Mouse (Mus musculus) frontal cortex, postnatal 10 days (tissue): ENCODE measurements around the gene Prkar1b.

Experiments
- DNase-seq, 2 experiments: peaks; one replicate each; pipeline ENCODE4 v3.0.0; 2022; ENCODE audit warnings: low spot score in 2 of 2, mixed read lengths in 1 of 2

Prkar1b gene

DNA sequence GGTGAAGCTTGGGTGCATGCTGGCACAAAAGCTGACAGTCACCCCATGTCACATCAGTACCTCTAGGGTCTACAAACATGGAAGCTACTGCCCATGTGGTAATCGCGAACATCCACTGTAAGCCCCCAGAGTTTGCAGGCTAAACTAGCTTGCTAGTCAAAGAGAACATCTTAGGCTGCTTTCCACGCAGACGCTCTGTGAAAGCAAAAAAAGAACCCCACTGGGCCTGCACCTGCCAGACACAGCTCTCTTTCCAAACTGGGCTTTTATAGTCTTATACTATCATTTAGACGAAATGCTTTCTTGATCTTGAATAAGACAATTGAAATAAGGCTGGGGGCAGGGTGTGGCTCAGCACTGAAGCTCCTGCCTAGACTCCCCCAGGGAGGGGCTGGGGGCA is 88.1 kb downstream of the Prkar1b start:
- no peak for DNase-seq

DNA sequence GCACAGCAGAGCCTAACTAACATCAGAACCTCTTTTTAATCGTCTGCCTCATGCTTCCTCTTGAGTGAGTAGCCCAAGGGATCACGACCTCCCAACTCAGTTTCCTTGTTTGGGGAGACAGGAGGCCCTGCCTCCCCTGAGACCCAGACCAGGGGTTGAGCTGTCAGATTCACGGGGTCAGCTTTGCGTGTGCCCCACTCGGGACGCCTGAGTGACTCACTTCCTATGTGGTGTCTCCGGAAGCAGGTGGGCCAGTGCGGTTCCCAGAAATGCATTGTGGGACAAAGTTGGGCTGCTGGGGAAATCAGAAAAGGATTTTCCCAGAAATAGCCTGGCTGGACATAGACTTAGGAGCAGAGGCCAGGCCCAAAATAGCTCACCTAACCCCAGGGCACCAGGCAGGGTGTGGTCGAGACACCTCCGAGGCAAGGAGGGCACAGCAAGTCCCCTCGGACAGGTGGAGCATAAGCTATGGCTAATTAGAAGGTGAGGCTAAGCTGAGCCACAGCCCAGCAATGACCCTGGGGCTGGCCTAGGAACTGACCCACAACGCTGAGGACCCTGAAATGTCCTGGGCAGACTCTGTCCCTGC is 89.2 kb downstream of the Prkar1b start:
- no peak for DNase-seq

- no peak for DNase-seq
These were observed 96.6 kb downstream of the Prkar1b start for GRCm38 (mm10) chr5:139053176-139053575.

DNA sequence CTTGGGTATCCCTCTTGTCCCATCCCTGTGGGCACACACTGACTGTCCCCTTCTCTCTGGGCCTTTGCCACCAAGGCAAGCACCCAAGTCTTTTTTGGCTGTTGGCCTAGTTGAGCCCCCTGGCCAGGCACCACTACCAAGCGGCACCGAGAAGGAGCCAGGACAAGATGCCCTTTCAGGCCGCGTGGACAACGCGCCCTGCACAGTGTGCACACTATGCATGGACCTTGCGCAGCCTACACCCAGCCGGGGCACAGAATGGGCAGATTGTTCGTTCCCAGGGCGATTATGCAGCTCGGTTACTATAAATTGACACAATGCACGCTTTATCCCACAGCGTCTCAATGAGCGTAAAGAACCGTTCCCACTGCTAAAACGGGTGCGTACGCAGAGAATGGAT is 98.5 kb downstream of the Prkar1b start:
- DNase-seq, result peak; percentile 48 to 51

DNA sequence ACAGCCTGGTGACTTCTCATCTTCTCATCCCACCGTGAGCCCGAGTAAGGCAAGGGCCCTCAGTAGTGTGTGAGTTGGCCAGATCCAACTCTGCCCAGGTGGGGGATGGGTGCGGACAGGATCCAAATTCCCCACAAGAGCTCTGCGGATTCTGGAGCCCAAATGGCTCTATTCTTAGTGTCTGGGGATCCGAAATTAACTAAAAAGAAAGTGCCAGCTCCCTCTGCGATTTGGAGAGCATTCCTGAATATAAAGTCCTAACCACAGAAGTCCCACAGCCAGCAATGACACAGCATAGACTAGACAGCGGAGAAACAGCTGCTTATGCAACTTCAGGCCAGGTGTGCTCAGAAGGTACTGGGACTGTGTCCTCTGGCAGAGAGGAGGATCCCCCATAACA is 100.4 kb downstream of the Prkar1b start:
- DNase-seq, result peak in 1 of 2 experiments; percentile 38

- no peak for DNase-seq
These were observed 102.6 kb downstream of the Prkar1b start for GRCm38 (mm10) chr5:139047171-139047570.

GRCm38 (mm10) chr5:139046636-139047035 is 103.2 kb downstream of the Prkar1b start:
- DNase-seq, result no peak

- DNase-seq, result no peak
These were observed 106.3 kb downstream of the Prkar1b start for GRCm38 (mm10) chr5:139043546-139043945.

DNA sequence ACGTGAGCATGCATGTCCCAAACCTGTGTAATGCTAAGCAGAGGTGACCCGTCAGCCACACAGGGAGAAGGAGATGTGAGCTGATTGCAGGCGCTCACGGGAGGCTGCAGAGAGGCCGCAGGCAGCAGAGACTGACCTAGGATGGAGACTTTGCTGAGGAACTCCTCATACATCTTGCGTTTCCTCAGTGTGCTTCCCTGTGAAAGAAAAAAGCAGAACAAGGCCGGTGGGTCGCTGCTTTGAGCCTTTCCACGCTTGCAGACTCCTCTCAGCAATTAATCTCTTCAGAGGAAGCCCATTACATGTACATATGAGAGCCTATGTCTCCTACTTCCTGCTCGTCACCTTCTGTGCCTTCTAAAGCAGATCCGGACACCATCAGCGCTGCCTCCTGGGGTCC is 107.5 kb downstream of the Prkar1b start:
- no peak for DNase-seq

- DNase-seq, result no peak
These were observed 114.6 kb downstream of the Prkar1b start for GRCm38 (mm10) chr5:139035171-139035570.

DNA sequence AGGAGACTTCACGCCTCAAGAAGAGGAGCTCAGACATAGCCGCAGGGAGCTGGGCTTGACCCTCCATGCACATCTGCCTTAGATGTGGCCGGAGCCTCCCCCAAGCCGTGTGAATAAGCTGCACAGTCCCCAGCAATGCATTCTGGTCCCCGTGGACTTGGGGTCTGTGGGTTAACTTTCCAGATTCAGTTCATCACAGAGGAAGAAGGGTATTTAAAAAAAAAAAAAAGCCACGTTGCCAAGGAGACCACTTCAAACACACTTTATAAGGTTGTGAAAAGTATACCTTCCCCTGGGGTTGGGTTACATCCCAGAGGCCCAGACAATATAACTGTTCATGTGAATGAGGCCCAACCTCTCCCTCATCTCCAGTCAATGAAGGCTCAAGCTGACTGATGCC is 115.1 kb downstream of the Prkar1b start:
- no peak for DNase-seq

GRCm38 (mm10) chr5:139033406-139034317 is 116.1 kb downstream of the Prkar1b start:
- DNase-seq, result no peak

- DNase-seq, result no peak
These were observed 122.2 kb downstream of the Prkar1b start for GRCm38 (mm10) chr5:139027603-139028002.

DNA sequence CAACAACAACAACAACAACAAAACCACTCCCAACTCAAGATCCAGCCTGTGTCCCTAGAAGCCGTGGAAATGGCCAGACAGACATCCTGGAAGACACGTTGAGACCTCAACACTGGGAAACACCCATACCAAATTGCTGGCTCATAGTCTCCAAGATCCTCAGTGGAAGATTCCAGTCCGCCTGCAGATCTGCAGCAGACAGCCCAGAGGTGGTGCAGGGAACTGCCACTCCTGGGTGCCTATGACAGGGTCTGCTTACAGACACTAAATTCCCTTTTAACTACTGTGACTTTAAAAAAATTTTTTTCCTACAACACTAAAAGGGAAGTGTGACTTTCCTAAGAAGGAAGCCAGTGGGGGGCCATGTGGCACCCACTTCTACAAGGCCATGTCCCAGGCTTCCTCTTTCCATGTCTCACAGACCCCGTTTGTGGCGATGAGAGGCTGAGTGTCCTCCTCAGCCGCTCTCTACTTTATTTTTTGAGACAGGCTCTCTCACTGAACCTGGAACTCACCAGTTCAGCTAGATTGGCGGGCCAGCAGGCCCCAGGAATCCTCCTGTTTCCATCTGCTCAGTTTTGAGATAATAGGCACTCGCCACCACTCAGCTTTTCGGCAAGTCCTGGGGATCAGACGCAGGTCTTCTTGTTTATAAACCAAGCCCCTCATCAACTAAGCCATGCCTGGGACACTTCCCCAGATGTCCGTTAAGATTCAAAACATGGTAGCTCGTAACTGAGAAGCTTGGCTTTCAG is 125.3 kb downstream of the Prkar1b start:
- DNase-seq, result no peak

GRCm38 (mm10) chr5:139020595-139020994 is 129.2 kb downstream of the Prkar1b start:
- no peak for DNase-seq

DNA sequence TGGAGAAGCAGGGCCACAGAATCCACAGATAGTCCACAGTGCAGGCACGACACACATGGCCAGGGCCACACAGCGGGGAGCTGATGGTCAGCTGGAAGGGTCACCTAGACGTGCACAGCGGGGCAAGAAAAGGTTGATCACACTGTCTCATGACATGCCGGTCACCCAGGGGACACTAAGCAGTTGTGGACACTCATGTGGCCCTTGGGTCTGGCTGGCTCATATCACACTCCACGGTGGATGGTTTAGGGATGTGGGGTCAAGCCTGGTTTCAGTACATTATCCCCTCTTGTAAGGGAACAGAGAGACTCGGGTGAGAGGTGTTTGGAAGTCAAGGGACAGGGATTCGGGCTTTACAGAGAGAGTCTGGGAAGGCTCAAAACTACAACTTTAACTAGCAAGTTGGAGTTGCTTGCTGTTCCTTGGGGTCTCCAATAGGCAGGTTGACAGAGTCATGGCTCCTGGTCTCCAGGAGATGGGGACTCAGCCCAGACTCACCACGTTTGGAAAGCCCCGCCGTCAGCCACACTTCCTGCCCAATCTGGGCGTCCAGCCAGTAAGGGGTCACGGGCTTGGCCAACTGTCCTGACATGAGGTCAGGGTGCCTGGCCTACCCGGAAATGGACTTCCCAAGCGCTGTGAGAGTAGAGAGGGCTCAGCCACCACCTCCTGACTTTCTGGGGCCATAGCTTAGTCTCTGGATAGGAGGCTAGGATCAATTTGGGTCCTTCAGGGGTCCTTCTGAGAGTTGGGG is 132.3 kb downstream of the Prkar1b start:
- DNase-seq, result peak in 1 of 2 experiments; percentile 46

DNA sequence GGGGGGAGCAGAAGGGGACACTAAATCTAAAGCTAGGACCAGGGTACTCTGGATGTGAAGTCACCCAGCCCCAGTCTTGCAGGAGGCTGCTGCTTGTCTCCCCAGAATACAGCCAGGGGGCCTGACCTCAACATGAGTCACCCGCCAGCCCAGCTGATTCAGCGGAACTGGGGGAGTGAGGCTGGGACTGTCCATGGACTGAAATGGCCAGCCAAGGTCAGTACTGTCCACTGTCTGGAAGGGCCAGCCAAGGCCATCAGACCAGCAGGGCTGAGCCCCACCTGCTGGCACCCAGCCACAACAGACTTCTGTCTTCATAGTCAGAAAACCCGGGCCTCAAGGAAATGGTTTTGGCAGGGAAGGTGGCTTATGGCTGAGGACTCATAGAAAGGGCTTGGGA is 134.7 kb downstream of the Prkar1b start:
- DNase-seq, result peak in 1 of 2 experiments; percentile 27

- DNase-seq, result no peak
These were observed 139.2 kb downstream of the Prkar1b start for GRCm38 (mm10) chr5:139010649-139011048.

- no peak for DNase-seq
These were observed 142.5 kb downstream of the Prkar1b start for GRCm38 (mm10) chr5:139007141-139007775.

- no peak for DNase-seq
These were observed 145.2 kb downstream of the Prkar1b start for GRCm38 (mm10) chr5:139004588-139004987.

DNA sequence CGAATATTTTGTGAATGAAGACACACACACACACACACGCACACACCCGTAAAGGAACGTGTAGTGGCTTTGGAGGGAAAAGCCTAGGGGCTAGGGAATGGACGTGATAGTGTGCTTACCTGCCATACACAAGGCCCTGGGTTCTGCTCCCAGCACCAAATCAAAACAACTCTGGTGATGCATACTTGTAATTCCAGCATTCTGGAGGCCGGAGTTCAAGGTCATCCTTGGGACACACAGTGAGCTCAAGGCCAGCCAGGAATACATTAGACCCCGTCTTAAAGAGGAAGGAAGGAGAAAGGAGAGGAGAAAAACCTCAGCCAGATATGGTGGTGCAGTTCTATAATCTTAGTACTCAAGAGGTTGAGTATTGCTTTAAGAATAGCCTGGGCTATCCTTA is 150.1 kb downstream of the Prkar1b start:
- DNase-seq, result no peak
